Mouse (Mus musculus): ENCODE data around the gene Bcas3.

The Bcas3 gene

GRCm38 (mm10) chr11:85835001-85835752, 482.2 kb downstream of the Bcas3 start:
- in situ Hi-C loops (cut with MboI; ENCODE audit: unreplicated experiment in 2 of 2): loop anchor here in 1 of 2 experiments (25.0 kb wide), 1 partner anchor 827 kb away; no protein-coding TSS in a partner anchor

GRCm38 (mm10) chr11:85835753-85836522, 483.0 kb downstream of the Bcas3 start:
- in situ Hi-C loops (cut with MboI; ENCODE audit: unreplicated experiment in 2 of 2): loop anchor here in 1 of 2 experiments (25.0 kb wide), 1 partner anchor 826 kb away; no protein-coding TSS in a partner anchor

- in situ Hi-C loops (cut with MboI; ENCODE audit: unreplicated experiment in 2 of 2): loop anchor here in 1 of 2 experiments (25.0 kb wide), 1 partner anchor 826 kb away; no protein-coding TSS in a partner anchor
These were observed 483.7 kb downstream of the Bcas3 start for GRCm38 (mm10) chr11:85836523-85837290.

GRCm38 (mm10) chr11:85837291-85837647, 484.3 kb downstream of the Bcas3 start:
- in situ Hi-C loops (cut with MboI; ENCODE audit: unreplicated experiment in 2 of 2): loop anchor here in 1 of 2 experiments (25.0 kb wide), 1 partner anchor 825 kb away; no protein-coding TSS in a partner anchor

GRCm38 (mm10) chr11:85837648-85838423, 484.9 kb downstream of the Bcas3 start:
- in situ Hi-C loops (cut with MboI; ENCODE audit: unreplicated experiment in 2 of 2): loop anchor here in 1 of 2 experiments (25.0 kb wide), 1 partner anchor 824 kb away; no protein-coding TSS in a partner anchor

GRCm38 (mm10) chr11:85838424-85839257, 485.7 kb downstream of the Bcas3 start:
- in situ Hi-C loops (cut with MboI; ENCODE audit: unreplicated experiment in 2 of 2): loop anchor here in 1 of 2 experiments (25.0 kb wide), 1 partner anchor 824 kb away; no protein-coding TSS in a partner anchor

GRCm38 (mm10) chr11:85839258-85840030, 486.5 kb downstream of the Bcas3 start:
- in situ Hi-C loops (cut with MboI; ENCODE audit: unreplicated experiment in 2 of 2): loop anchor here in 1 of 2 experiments (10.0 to 25.0 kb wide), 2 partner anchors 823 to 1175 kb away; no protein-coding TSS in a partner anchor

- in situ Hi-C loops (cut with MboI; ENCODE audit: unreplicated experiment in 2 of 2): loop anchor here in 1 of 2 experiments (10.0 to 25.0 kb wide), 2 partner anchors 822 to 1175 kb away; no protein-coding TSS in a partner anchor
These were observed 487.2 kb downstream of the Bcas3 start for GRCm38 (mm10) chr11:85840031-85840802.

GRCm38 (mm10) chr11:85840803-85841145, 487.8 kb downstream of the Bcas3 start:
- in situ Hi-C loops (cut with MboI; ENCODE audit: unreplicated experiment in 2 of 2): loop anchor here in 1 of 2 experiments (10.0 to 25.0 kb wide), 2 partner anchors 822 to 1174 kb away; no protein-coding TSS in a partner anchor

- in situ Hi-C loops (cut with MboI; ENCODE audit: unreplicated experiment in 2 of 2): loop anchor here in 1 of 2 experiments (10.0 to 25.0 kb wide), 2 partner anchors 821 to 1174 kb away; no protein-coding TSS in a partner anchor
These were observed 488.3 kb downstream of the Bcas3 start for GRCm38 (mm10) chr11:85841211-85841681.

- in situ Hi-C loops (cut with MboI; ENCODE audit: unreplicated experiment in 2 of 2): loop anchor here in 1 of 2 experiments (10.0 to 25.0 kb wide), 2 partner anchors 820 to 1173 kb away; no protein-coding TSS in a partner anchor
These were observed 489.0 kb downstream of the Bcas3 start for GRCm38 (mm10) chr11:85841980-85842379.

- in situ Hi-C loops (cut with MboI; ENCODE audit: unreplicated experiment in 2 of 2): loop anchor here in 1 of 2 experiments (10.0 to 25.0 kb wide), 2 partner anchors 820 to 1172 kb away; no protein-coding TSS in a partner anchor
These were observed 489.8 kb downstream of the Bcas3 start for GRCm38 (mm10) chr11:85842596-85843346.

- in situ Hi-C loops (cut with MboI; ENCODE audit: unreplicated experiment in 2 of 2): loop anchor here in 1 of 2 experiments (10.0 to 25.0 kb wide), 2 partner anchors 819 to 1171 kb away; no protein-coding TSS in a partner anchor
These were observed 490.4 kb downstream of the Bcas3 start for GRCm38 (mm10) chr11:85843347-85843692.

GRCm38 (mm10) chr11:85844144-85844965, 491.4 kb downstream of the Bcas3 start:
- in situ Hi-C loops (cut with MboI; ENCODE audit: unreplicated experiment in 2 of 2): loop anchor here in 1 of 2 experiments (10.0 to 25.0 kb wide), 2 partner anchors 818 to 1170 kb away; no protein-coding TSS in a partner anchor

GRCm38 (mm10) chr11:85844971-85845370, 492.0 kb downstream of the Bcas3 start:
- in situ Hi-C loops (cut with MboI; ENCODE audit: unreplicated experiment in 2 of 2): loop anchor here (5.0 to 25.0 kb wide), 3 partner anchors 327 to 1170 kb away; no protein-coding TSS in a partner anchor

Data from v-Abl transformed pro-B cells (cell line).